14 mouse cellular contexts compared by ENCODE assay signal in the genomic region with DNA sequence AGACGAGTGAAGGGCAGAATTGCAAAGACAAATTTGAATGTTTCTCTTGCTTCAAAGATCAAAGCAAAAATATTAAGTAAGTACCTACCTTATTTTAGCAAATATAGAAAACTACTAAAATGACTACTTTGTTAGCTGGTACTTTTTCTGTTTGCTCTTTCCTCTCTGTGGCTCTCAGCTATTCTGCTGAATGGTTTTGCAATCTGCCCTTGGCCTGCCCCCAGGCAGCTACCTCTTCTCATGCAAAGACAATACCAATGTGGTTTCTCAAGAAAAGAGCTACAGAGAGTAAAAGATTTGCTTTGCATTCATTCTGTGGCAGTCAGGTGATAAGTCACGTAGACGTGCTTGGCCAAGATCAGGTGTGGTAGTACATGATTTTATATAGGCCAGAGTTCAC. TPM values are rescaled to one million over a fixed set of nuclear protein-coding genes. Genes with fewer than 3 reads are reported as not detected.
DNase-seq lines count a peak whose midpoint lies in the region; ATAC-seq and TF ChIP-seq lines count a peak whose summit lies in the region.
"Had no signal": no experiment of that assay in that cellular context is flagged by ENCODE, and none has a peak within 500 bp of the region (broad histone marks: within the 10 kb centered on the region; RNA-seq: fewer than 3 reads in every experiment).

No protein-coding gene starts in this region.

- no peak overlapping the region for H3K27ac ChIP-seq in heart, embryonic 14.5 days (replicated peaks in 1 of 2; ENCODE audit: control insufficient read depth in 1 of 2, insufficient read depth in 1 of 2, low read depth in 2 of 2, low read length in 2 of 2)
- H3K27ac ChIP-seq in heart, embryonic 11.5 days (ENCODE audit: low read depth, low read length) = no peak overlapping the region
- no peak overlapping the region for H3K27ac ChIP-seq in lung, postnatal 0 days (ENCODE audit: low read length)
- peak overlapping the region; percentile 36; the same call in 1 of the 2 replicates for H3K27ac ChIP-seq in intestine, postnatal 0 days (ENCODE audit: low read depth, low read length)
- H3K27ac ChIP-seq: embryonic facial prominence, embryonic 12.5 days; hindbrain, embryonic 15.5 days had no signal

- H3K4me2 ChIP-seq in heart, embryonic 14.5 days (ENCODE audit: low read length) = peak overlapping the region; percentile 73
- no peak overlapping the region for H3K4me2 ChIP-seq in heart, embryonic 11.5 days
- no peak overlapping the region for H3K4me2 ChIP-seq in lung, postnatal 0 days (replicated peaks; ENCODE audit: low read depth, low read length)
- 0 out of 2 replicates have a peak overlapping the region, but pooled peaks have one; percentile 4 for H3K4me2 ChIP-seq in intestine, postnatal 0 days (replicated peaks; ENCODE audit: low read depth)
- H3K4me2 ChIP-seq: hindbrain, embryonic 15.5 days had no signal

- no peak for TF ChIP-seq CTCF in lung, postnatal 0 days (IDR thresholded peaks at IDR 0.05)
- no peak for TF ChIP-seq CTCF in lung, adult 2 months (IDR thresholded peaks at IDR 0.05; ENCODE audit: insufficient read depth, low read length)
- TF ChIP-seq CTCF in intestine, postnatal 0 days (IDR thresholded peaks at IDR 0.05; ENCODE audit: low read depth) = no peak

- H3K4me3 ChIP-seq in heart, embryonic 14.5 days (ENCODE audit: control insufficient read depth in 1 of 2, insufficient read depth in 1 of 2, low read depth in 1 of 2, low read length in 2 of 2) = no peak overlapping the region
- H3K4me3 ChIP-seq in heart, embryonic 11.5 days (ENCODE audit: low read depth, low read length) = no peak overlapping the region
- H3K4me3 ChIP-seq in lung, postnatal 0 days (ENCODE audit: low read depth, low read length) = no peak overlapping the region
- H3K4me3 ChIP-seq in lung, adult 2 months (replicated peaks; ENCODE audit: extremely low read depth, low read depth, low read length) = no peak overlapping the region
- no peak overlapping the region for H3K4me3 ChIP-seq in intestine, postnatal 0 days (ENCODE audit: low read depth, low read length)
- H3K4me3 ChIP-seq: embryonic facial prominence, embryonic 12.5 days; hindbrain, embryonic 15.5 days had no signal

- H3K27me3 ChIP-seq in heart, embryonic 14.5 days (ENCODE audit: control insufficient read depth, insufficient read depth, low read length) = no peaks in the 10 kb centered on the region
- no peaks in the 10 kb centered on the region for H3K27me3 ChIP-seq in heart, embryonic 11.5 days (ENCODE audit: control insufficient read depth, insufficient read depth, low read length)
- no peaks in the 10 kb centered on the region for H3K27me3 ChIP-seq in lung, postnatal 0 days (replicated peaks; ENCODE audit: insufficient read depth, low read length)
- no peaks in the 10 kb centered on the region for H3K27me3 ChIP-seq in intestine, postnatal 0 days (replicated peaks; ENCODE audit: control insufficient read depth, insufficient read depth, low read length)
- H3K27me3 ChIP-seq: embryonic facial prominence, embryonic 12.5 days; hindbrain, embryonic 15.5 days had no signal

- no peak for TF ChIP-seq POLR2A in lung, adult 2 months (IDR thresholded peaks at IDR 0.05; ENCODE audit: borderline replicate concordance, extremely low read depth, low read depth, low read length)

- WGBS in heart, embryonic 14.5 days = 89% methylated on average over 3 of the region's 3 CpGs
- WGBS in heart, embryonic 11.5 days (ENCODE audit: insufficient replicate concordance) = 83% methylated on average over 3 of the region's 3 CpGs
- 55% methylated on average over 3 of the region's 3 CpGs for WGBS in lung, postnatal 0 days
- 61% methylated on average over 3 of the region's 3 CpGs for WGBS in lung, adult 2 months
- 53% methylated on average over 3 of the region's 3 CpGs for WGBS in intestine, postnatal 0 days

- H3K9ac ChIP-seq in heart, embryonic 14.5 days (ENCODE audit: low read length) = no peak overlapping the region
- no peak overlapping the region for H3K9ac ChIP-seq in heart, embryonic 11.5 days (ENCODE audit: low read depth, low read length)
- H3K9ac ChIP-seq in lung, postnatal 0 days (replicated peaks; ENCODE audit: low read depth) = no peak overlapping the region
- H3K9ac ChIP-seq in intestine, postnatal 0 days (ENCODE audit: low read depth, low read length) = no peak overlapping the region
- H3K9ac ChIP-seq: embryonic facial prominence, embryonic 12.5 days; hindbrain, embryonic 15.5 days had no signal

- peaks cover 38% of the 10 kb centered on the region for H3K36me3 ChIP-seq in heart, embryonic 14.5 days (ENCODE audit: control insufficient read depth, insufficient read depth, low read length)
- peaks cover 3% of the 10 kb centered on the region; the same call in 1 of the 2 replicates for H3K36me3 ChIP-seq in heart, embryonic 11.5 days (ENCODE audit: control insufficient read depth, insufficient read depth, low read length)
- H3K36me3 ChIP-seq in lung, postnatal 0 days (ENCODE audit: insufficient read depth, low read length) = no peaks in the 10 kb centered on the region
- H3K36me3 ChIP-seq in intestine, postnatal 0 days (ENCODE audit: control insufficient read depth, insufficient read depth) = no peaks in the 10 kb centered on the region
- H3K36me3 ChIP-seq: hindbrain, embryonic 15.5 days had no signal

- ATAC-seq in heart, embryonic 14.5 days (ENCODE audit: insufficient number of reproducible peaks, insufficient read depth, low FRiP score, low read depth) = no peak
- ATAC-seq in heart, embryonic 11.5 days (replicated peaks; ENCODE audit: insufficient number of reproducible peaks, low FRiP score, low TSS enrichment) = no peak
- ATAC-seq in lung, postnatal 0 days = peak; percentile 32
- peak; percentile 64 for ATAC-seq in intestine, postnatal 0 days

- H3K9me3 ChIP-seq in heart, embryonic 14.5 days (ENCODE audit: control insufficient read depth, low read length) = no peaks in the 10 kb centered on the region
- no peaks in the 10 kb centered on the region for H3K9me3 ChIP-seq in heart, embryonic 11.5 days (replicated peaks; ENCODE audit: control insufficient read depth, low read length)
- no peaks in the 10 kb centered on the region for H3K9me3 ChIP-seq in lung, postnatal 0 days (ENCODE audit: low read length)
- no peaks in the 10 kb centered on the region for H3K9me3 ChIP-seq in intestine, postnatal 0 days (ENCODE audit: control insufficient read depth)
- H3K9me3 ChIP-seq: embryonic facial prominence, embryonic 12.5 days; hindbrain, embryonic 15.5 days had no signal

- no peak for TF ChIP-seq EP300 in lung, postnatal 0 days (IDR thresholded peaks at IDR 0.05)

- DNase-seq in lung, postnatal 0 days (ENCODE audit: low spot score) = peak; percentile 55
- no peak for DNase-seq in lung, adult 2 months
- no peak for DNase-seq in gastrocnemius, adult 8-10 months (ENCODE audit: low spot score in 2 of 2)
- DNase-seq in frontal cortex, postnatal 14 days (ENCODE audit: low spot score in 2 of 2) = no peak
- DNase-seq: gastrocnemius, postnatal 36 days; kidney, adult 2 months; kidney, postnatal 36 days had no signal

- H3K4me1 ChIP-seq in heart, embryonic 14.5 days (ENCODE audit: control insufficient read depth in 2 of 2, insufficient read depth in 2 of 2, low read length in 2 of 2) = peaks cover 0 to 18% of the 10 kb centered on the region in 2 experiments; a peak in 2 of 4 replicates
- peaks cover 11% of the 10 kb centered on the region for H3K4me1 ChIP-seq in heart, embryonic 11.5 days (ENCODE audit: control insufficient read depth, insufficient read depth, low read length)
- peaks cover 5% of the 10 kb centered on the region; the same call in 1 of the 2 replicates for H3K4me1 ChIP-seq in lung, postnatal 0 days (ENCODE audit: insufficient read depth, low read depth, low read length)
- no peaks in the 10 kb centered on the region; the same call in 1 of the 2 replicates for H3K4me1 ChIP-seq in lung, adult 2 months (ENCODE audit: control insufficient read depth, insufficient read depth, low read length)
- H3K4me1 ChIP-seq in intestine, postnatal 0 days (replicated peaks; ENCODE audit: control insufficient read depth, insufficient read depth, low read length) = no peaks in the 10 kb centered on the region; the same call in 1 of the 2 replicates

RNA-seq across cellular contexts. Expression of gene Sgo2a, which starts 2.4 kb away (rescaled TPM):
- polyA plus RNA-seq in heart, embryonic 14.5 days (2014; fragmentation: Nextera tagmentation; extraction: Ambion mirVana) = 18.1 and 18.8 TPM in 2 replicates
- polyA plus RNA-seq in heart, embryonic 11.5 days (2014; fragmentation: Nextera tagmentation; extraction: Ambion mirVana) = 18.9 and 21.6 TPM in 2 replicates
- polyA plus RNA-seq in lung, postnatal 0 days (2015; fragmentation: Nextera tagmentation; extraction: Ambion mirVana) = 1.3 and 1.9 TPM in 2 replicates
- 0.10 and 0.39 TPM in 2 replicates for polyA plus RNA-seq in lung, adult 2 months (2012; rRNA removed)
- 3.3 and 4.4 TPM in 2 replicates for polyA plus RNA-seq in intestine, postnatal 0 days (2015; fragmentation: Nextera tagmentation; extraction: Ambion mirVana)
- total RNA-seq in gastrocnemius, adult 8-10 months (2022) = under 1 TPM; 0.22 to 0.48 (median 0.30) TPM
- polyA plus RNA-seq: liver, adult 2 months had no signal

RNA-seq across cellular contexts. Expression of gene Kctd18, which starts 20.6 kb away (rescaled TPM):
- polyA plus RNA-seq in heart, embryonic 14.5 days (2014; fragmentation: Nextera tagmentation; extraction: Ambion mirVana) = 11.1 and 11.3 TPM in 2 replicates
- 11.1 and 11.5 TPM in 2 replicates for polyA plus RNA-seq in heart, embryonic 11.5 days (2014; fragmentation: Nextera tagmentation; extraction: Ambion mirVana)
- polyA plus RNA-seq in lung, postnatal 0 days (2015; fragmentation: Nextera tagmentation; extraction: Ambion mirVana) = 12.9 and 13.6 TPM in 2 replicates
- 6.3 and 9.7 TPM in 2 replicates for polyA plus RNA-seq in lung, adult 2 months (2012; rRNA removed)
- polyA plus RNA-seq in intestine, postnatal 0 days (2015; fragmentation: Nextera tagmentation; extraction: Ambion mirVana) = 6.5 and 6.9 TPM in 2 replicates
- total RNA-seq in gastrocnemius, adult 8-10 months (2022) = 1 to 10 TPM; 3.2 to 8.6 (median 6.6) TPM

RNA-seq across cellular contexts. Expression of gene Aox1, which starts 31.6 kb away (rescaled TPM):
- 0.89 and 0.98 TPM in 2 replicates for polyA plus RNA-seq in heart, embryonic 14.5 days (2014; fragmentation: Nextera tagmentation; extraction: Ambion mirVana)
- 0.34 and 0.39 TPM in 2 replicates for polyA plus RNA-seq in heart, embryonic 11.5 days (2014; fragmentation: Nextera tagmentation; extraction: Ambion mirVana)
- 1.8 and 2.4 TPM in 2 replicates for polyA plus RNA-seq in lung, postnatal 0 days (2015; fragmentation: Nextera tagmentation; extraction: Ambion mirVana)
- polyA plus RNA-seq in lung, adult 2 months (2012; rRNA removed) = 9.5 and 18.0 TPM in 2 replicates
- polyA plus RNA-seq in intestine, postnatal 0 days (2015; fragmentation: Nextera tagmentation; extraction: Ambion mirVana) = 0.08 TPM in 2 replicates
- total RNA-seq in gastrocnemius, adult 8-10 months (2022) = 1 to 10 TPM; 7.2 to 9.7 (median 7.8) TPM
- total RNA-seq: common myeloid progenitor, adult 5-6 weeks had no signal

Comparison
In these comparisons a context has a peak if more than half of its experiments do, and no peak if none do; other contexts are left out.
1. H3K4me2 ChIP-seq: peak in heart, embryonic 14.5 days (single experiment) and intestine, postnatal 0 days (single experiment); none in heart, embryonic 11.5 days (single experiment) and lung, postnatal 0 days (single experiment).
2. ATAC-seq: peak in lung, postnatal 0 days (single experiment) and intestine, postnatal 0 days (single experiment); none in heart, embryonic 14.5 days (single experiment) and heart, embryonic 11.5 days (single experiment).